Mouse (Mus musculus) CH12.LX (cell line): Measurements from ENCODE around the gene Fam221b. TPM values are rescaled to one million over a fixed set of nuclear protein-coding genes. Genes with fewer than 3 reads are reported as not detected.

Experiments used
- DNase-seq: peaks from one replicate; pipeline ENCODE4 v3.0.0-alpha.2; 2013; ENCODE audit errors: extremely low read depth
- H3K27ac ChIP-seq: 2 replicates; pipeline ENCODE4 v1.5.1; 2012; ENCODE audit warnings: low read depth, mild to moderate bottlenecking, control low read depth, moderate library complexity; ENCODE audit not compliant: insufficient read depth
- H3K27me3 ChIP-seq: replicated peaks from 2 replicates; pipeline ENCODE3; 2012; ENCODE audit warnings: inconsistent platforms
- H3K36me3 ChIP-seq, 2 experiments: replicated peaks in 1 of 2; 2 replicates each; pipeline versions ENCODE3 to v1.6.1; 2012; ENCODE audit warnings: inconsistent platforms in 1 of 2, low read length in 1 of 2, mild to moderate bottlenecking in 1 of 2, mixed read lengths in 1 of 2, moderate library complexity in 1 of 2; ENCODE audit not compliant: control insufficient read depth in 1 of 2, insufficient read depth in 1 of 2
- H3K4me1 ChIP-seq, 2 experiments: 2 replicates each; pipeline ENCODE4 v1.6.1; 2012; ENCODE audit warnings: inconsistent platforms in 1 of 2, moderate library complexity in 1 of 2; ENCODE audit not compliant: insufficient read depth in 2 of 2, control insufficient read depth in 1 of 2
- H3K4me2 ChIP-seq: 2 replicates; pipeline ENCODE4 v1.6.1; 2012; ENCODE audit warnings: low read depth, mild to moderate bottlenecking, control low read depth; ENCODE audit not compliant: poor library complexity, insufficient read depth, severe bottlenecking
- H3K4me3 ChIP-seq, 3 experiments: fragments of 150-350 bp in 1 of 3; sonication (generic) in 1 of 3; replicated peaks in 1 of 3; 2 replicates each; pipeline versions ENCODE3 to v1.5.1; 2011 to 2012; ENCODE audit warnings: low read depth in 2 of 3, low read length in 2 of 3, mild to moderate bottlenecking in 2 of 3, moderate library complexity in 2 of 3, control low read depth in 1 of 3, improper control_type of control experiment in 1 of 3, inconsistent platforms in 1 of 3, mixed read lengths in 1 of 3; ENCODE audit not compliant: poor library complexity in 1 of 3
- H3K79me2 ChIP-seq: replicated peaks from 2 replicates; pipeline ENCODE4 v1.6.1; 2012; ENCODE audit warnings: mild to moderate bottlenecking, moderate library complexity; ENCODE audit not compliant: control insufficient read depth, poor library complexity, insufficient read depth, severe bottlenecking; ENCODE audit errors: extremely low read depth
- H3K9ac ChIP-seq: 2 replicates; pipeline ENCODE4 v1.6.1; 2012; ENCODE audit warnings: low read depth, mild to moderate bottlenecking, control low read depth, moderate library complexity; ENCODE audit not compliant: insufficient read depth
- H3K9me3 ChIP-seq: replicated peaks from 2 replicates; pipeline ENCODE3; 2012; ENCODE audit warnings: low read length, inconsistent platforms, mixed read lengths
- CTCF ChIP-seq, 2 experiments: IDR thresholded peaks in 1 of 2; conservative IDR thresholded peaks in 1 of 2; 2 replicates each; pipeline ENCODE4 v1.5.1; 2011 to 2012; ENCODE audit warnings: low read depth in 2 of 2, low read length in 2 of 2, improper control_type of control experiment in 1 of 2, inconsistent platforms in 1 of 2, mild to moderate bottlenecking in 1 of 2, moderate library complexity in 1 of 2
- ETS1 ChIP-seq: conservative IDR thresholded peaks from 2 replicates; pipeline ENCODE4 v1.6.1; 2012; ENCODE audit warnings: low read depth, mild to moderate bottlenecking, inconsistent platforms, low read length, improper control_type of control experiment, moderate library complexity
- GABPA ChIP-seq: IDR thresholded peaks from 2 replicates; pipeline ENCODE4 v1.6.1; 2012; ENCODE audit warnings: low read depth, low read length, improper control_type of control experiment, inconsistent platforms; ENCODE audit not compliant: insufficient replicate concordance
- JUN ChIP-seq: IDR thresholded peaks from 2 replicates; pipeline ENCODE4 v1.6.1; 2011; ENCODE audit warnings: low read depth, mild to moderate bottlenecking, low read length, improper control_type of control experiment, moderate library complexity; ENCODE audit not compliant: insufficient read depth
- KAT2A ChIP-seq: IDR thresholded peaks from 2 replicates; pipeline ENCODE4 v1.6.1; 2012; ENCODE audit warnings: low read length, improper control_type of control experiment, inconsistent platforms; ENCODE audit not compliant: insufficient replicate concordance
- MAFK ChIP-seq: IDR thresholded peaks from 2 replicates; pipeline ENCODE4 v1.6.1; 2011; ENCODE audit warnings: low read length, improper control_type of control experiment; ENCODE audit not compliant: insufficient replicate concordance
- MAX ChIP-seq: IDR thresholded peaks from 2 replicates; pipeline ENCODE4 v1.6.1; 2011; ENCODE audit warnings: low read length, improper control_type of control experiment
- MXI1 ChIP-seq: IDR thresholded peaks from 2 replicates; pipeline ENCODE4 v1.6.1; 2011; ENCODE audit warnings: mild to moderate bottlenecking, low read depth, low read length, improper control_type of control experiment
- NRF1 ChIP-seq: IDR thresholded peaks from 2 replicates; pipeline ENCODE4 v1.6.1; 2014; ENCODE audit warnings: low read depth, mild to moderate bottlenecking, inconsistent platforms, low read length, improper control_type of control experiment, moderate library complexity
- PAX5 ChIP-seq: IDR thresholded peaks from 2 replicates; pipeline ENCODE4 v1.6.1; 2012; ENCODE audit warnings: low read length, inconsistent platforms, mixed read lengths
- POLR2A ChIP-seq: IDR thresholded peaks from 2 replicates; pipeline ENCODE4 v1.6.1; 2011; ENCODE audit warnings: low read depth, mild to moderate bottlenecking, improper control_type of control experiment, low read length
- POLR2AphosphoS2 ChIP-seq: IDR thresholded peaks from 2 replicates; pipeline ENCODE4 v1.6.1; 2011; ENCODE audit warnings: low read depth, low read length, improper control_type of control experiment
- SIN3A ChIP-seq: IDR thresholded peaks from 2 replicates; pipeline ENCODE4 v1.6.1; 2012; ENCODE audit warnings: low read length, improper control_type of control experiment, inconsistent platforms
- SMC3 ChIP-seq: IDR thresholded peaks from 2 replicates; pipeline ENCODE4 v1.6.1; 2011; ENCODE audit warnings: low read depth, low read length, improper control_type of control experiment
- TCF12 ChIP-seq: IDR thresholded peaks from 2 replicates; pipeline ENCODE4 v1.6.1; 2014; ENCODE audit warnings: low read depth, mild to moderate bottlenecking, inconsistent platforms, low read length, improper control_type of control experiment
- USF1 ChIP-seq: IDR thresholded peaks from 2 replicates; pipeline ENCODE4 v1.6.1; 2014; ENCODE audit warnings: low read depth, mild to moderate bottlenecking, inconsistent platforms, low read length, improper control_type of control experiment
- ZKSCAN1 ChIP-seq: IDR thresholded peaks from 2 replicates; pipeline ENCODE4 v1.6.1; 2012; ENCODE audit warnings: low read depth, inconsistent platforms, low read length, improper control_type of control experiment, borderline replicate concordance
- ZNF384 ChIP-seq: IDR thresholded peaks from 2 replicates; pipeline ENCODE4 v1.6.1; 2012; ENCODE audit warnings: low read depth, low read length, improper control_type of control experiment, inconsistent platforms
- dilution Hi-C: fragments of 300-500 bp; cut with MboI; formaldehyde crosslinking; loops from 2 replicates; pipeline ENCODE4 v1.14.3; 2020; ENCODE audit warnings: low sequenced_read_pairs; ENCODE audit not compliant: extremely low pct_unique_long_range_greater_than_20kb, extremely low pct_ligation_motif_present
- in situ Hi-C: fragments of 300-500 bp; cut with MboI; formaldehyde crosslinking; loops from 3 replicates; pipeline ENCODE4 v1.14.3; 2019; ENCODE audit warnings: low sequenced_read_pairs, low pct_ligation_motif_present, low pct_unique_long_range_greater_than_20kb, mixed read lengths
- polyA plus RNA-seq: library from polyadenylated mRNA; unstranded; fragments of >175 nt; gene quantifications from 2 replicates; pipeline ENCODE4 v1.2.1, GENCODE M21; 2012; ENCODE audit warnings: low read depth; ENCODE audit not compliant: insufficient read length
- total RNA-seq, 2 experiments: library from RNA; depleted of rRNA; stranded (reverse); fragments of 300-350 nt in 1 of 2; fragments of >200 nt in 1 of 2; gene quantifications; 2 replicates each; pipeline ENCODE4 v1.2.3; 2012 to 2014

Fam221b gene
- total and polyA plus RNA-seq, 3 experiments = 0.07 to 6.3 TPM; not detected in 1

DNA sequence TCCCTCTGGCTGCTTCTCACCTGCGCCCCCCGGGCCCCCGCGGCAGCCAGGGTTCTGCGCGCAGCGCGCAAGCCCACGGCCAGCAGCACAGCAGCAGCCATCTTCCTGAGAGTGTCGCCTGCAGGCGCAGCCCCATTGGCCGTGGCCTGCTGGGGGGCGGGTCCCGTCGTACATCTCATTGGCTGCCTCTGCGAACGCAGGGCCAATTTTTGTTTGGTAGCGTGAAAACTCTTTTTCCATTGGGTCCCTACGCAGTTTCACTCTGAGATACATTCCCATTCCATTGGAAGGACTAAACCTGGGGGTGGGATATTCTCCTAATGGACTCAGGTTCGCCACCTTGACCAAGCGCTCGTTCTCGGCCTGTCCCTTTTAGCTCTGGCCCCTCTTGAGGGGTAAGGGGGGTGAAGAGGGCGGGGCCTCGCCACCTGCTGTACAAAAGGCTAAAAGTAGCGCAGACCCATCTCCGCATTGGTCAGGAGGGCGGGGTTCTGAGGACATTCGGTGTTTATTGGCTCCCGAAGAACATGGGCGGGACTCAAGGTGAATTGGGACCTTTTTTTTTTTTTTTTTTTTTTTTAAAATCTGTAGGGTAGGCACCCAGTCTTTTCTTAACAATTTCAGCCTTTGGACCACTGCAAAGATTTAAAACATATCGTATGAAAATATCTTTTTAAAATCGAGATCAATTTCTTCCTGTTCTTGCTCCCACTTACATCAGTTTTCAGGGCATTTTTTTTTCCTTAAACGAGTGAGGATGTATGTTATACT, 12.4 kb downstream of the Fam221b start, which contains the start of gene Hint2 (continued):
- TF ChIP-seq CTCF (conservative IDR thresholded peaks at IDR 0.05 in 1 of 2, IDR thresholded peaks at IDR 0.05 in 1 of 2; ENCODE audit: low read depth in 2 of 2, low read length in 2 of 2) = no peak

DNA sequence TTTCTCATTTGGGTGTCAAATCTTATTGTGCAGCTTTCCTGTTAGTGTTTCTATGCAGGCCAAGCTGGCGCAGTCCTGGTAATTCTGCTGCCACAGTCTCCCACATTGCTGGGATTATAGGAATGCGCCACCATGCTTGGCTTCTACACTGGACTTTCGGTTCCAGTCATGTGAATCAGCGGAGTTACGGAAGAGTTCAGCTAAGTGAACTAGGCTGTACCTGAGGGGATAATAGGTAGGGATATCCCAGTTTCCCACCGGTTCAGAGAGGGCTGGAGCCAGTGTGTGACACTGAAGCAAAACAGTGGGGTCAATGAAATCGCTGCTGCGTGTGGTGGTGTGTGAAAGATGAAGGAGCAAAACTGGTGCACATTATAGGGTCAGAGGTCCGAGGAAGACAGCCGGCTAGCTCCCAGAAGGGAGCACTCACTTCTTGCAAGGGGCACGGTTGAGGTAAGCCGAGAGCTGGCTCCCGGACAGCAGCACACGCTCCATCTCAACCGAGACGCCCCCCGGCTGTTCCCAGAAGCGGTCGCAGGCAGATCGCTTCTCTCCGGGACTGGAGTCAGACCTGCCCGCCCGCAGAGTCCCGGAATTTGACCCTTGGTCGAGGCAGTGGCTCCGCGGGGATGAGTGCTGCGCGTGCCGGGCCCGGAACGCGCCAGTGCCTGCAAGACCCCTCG, 13.1 kb downstream of the Fam221b start:
- no peak for TF ChIP-seq USF1
- no peak for TF ChIP-seq NRF1
- TF ChIP-seq SIN3A = no peak
- TF ChIP-seq ETS1 = no peak
- TF ChIP-seq POLR2A = no peak
- no peak for TF ChIP-seq ZKSCAN1
- no peak for TF ChIP-seq ZNF384
- no peak for TF ChIP-seq MXI1
- TF ChIP-seq TCF12 = no peak
- no peak for TF ChIP-seq POLR2AphosphoS2
- no peak for TF ChIP-seq JUN
- TF ChIP-seq SMC3 = no peak
- TF ChIP-seq KAT2A = no peak
- no peak for TF ChIP-seq GABPA
- no peak for TF ChIP-seq MAFK
- TF ChIP-seq PAX5 = no peak
- TF ChIP-seq MAX = no peak
- Histone ChIP-seq H3K27me3 (peaks cover 50% of the 10 kb centered on the region), H3K9ac (peak overlapping the region; percentile 95), H3K4me2 (peak overlapping the region; percentile 83), H3K27ac (no peak overlapping the region), H3K4me3 (peak overlapping the region; percentile 58 to 88 (median 75)), H3K36me3 (no peaks in the 10 kb centered on the region), H3K4me1 (peaks cover 0 to 9% of the 10 kb centered on the region in 2 experiments; a peak in 2 of 4 replicates), H3K9me3 (no peaks in the 10 kb centered on the region), H3K79me2 (no peaks in the 10 kb centered on the region)
- in situ Hi-C loops (no loop called here), dilution Hi-C loops (no loop called here)
- DNase-seq = no peak
